Mouse (Mus musculus) bone marrow, adult 2 months (tissue): Measurements from ENCODE around the gene AI837181.

ENCODE experiments used
- CTCF ChIP-seq: fragments of 200-500 bp; IDR thresholded peaks from 2 replicates; pipeline ENCODE4 v1.5.1; 2011; ENCODE audit warnings: low read length, control low read depth; ENCODE audit not compliant: control insufficient read depth, insufficient read depth
- POLR2A ChIP-seq: fragments of 200-500 bp; IDR thresholded peaks from 2 replicates; pipeline ENCODE4 v1.6.1; 2011; ENCODE audit warnings: low read depth, mild to moderate bottlenecking, control low read depth, low read length, borderline replicate concordance; ENCODE audit not compliant: control insufficient read depth

GRCm38 (mm10) chr19:5463212-5463611 lies 38.3 kb downstream of the AI837181 start:
- TF ChIP-seq CTCF (no peak), POLR2A (no peak)
